Mouse (Mus musculus) ES-E14 (cell line): ENCODE results near the gene Ephb1. TPM values are rescaled to one million over a fixed set of nuclear protein-coding genes. Genes with fewer than 3 reads are reported as not detected.
A peak's percentile ranks its signal among the peaks of the same experiment; 100 is the strongest.

Source experiments
- DNase-seq: peaks from one replicate; pipeline ENCODE4 v3.0.0-alpha.2; 2013; ENCODE audit warnings: low read depth, low spot score
- H3K27ac ChIP-seq: 2 replicates; pipeline ENCODE4 v1.5.1; 2012; ENCODE audit warnings: low read depth, mild to moderate bottlenecking, low read length, moderate library complexity, mixed read lengths; ENCODE audit not compliant: poor library complexity, insufficient read depth, severe bottlenecking
- H3K36me3 ChIP-seq: 2 replicates; pipeline ENCODE4 v1.6.1; 2012; ENCODE audit warnings: mild to moderate bottlenecking, low read length, moderate library complexity, mixed read lengths; ENCODE audit not compliant: control insufficient read depth, poor library complexity, insufficient read depth, severe bottlenecking
- H3K4me1 ChIP-seq, 2 experiments: fragments of 150-350 bp in 1 of 2; sonication (generic) in 1 of 2; 2 replicates each; pipeline ENCODE4 v1.6.1; 2012; ENCODE audit warnings: low read length in 2 of 2, mild to moderate bottlenecking in 1 of 2, mixed read lengths in 1 of 2; ENCODE audit not compliant: control insufficient read depth in 2 of 2, insufficient read depth in 2 of 2, poor library complexity in 1 of 2
- H3K4me3 ChIP-seq, 2 experiments: fragments of 150-350 bp in 1 of 2; sonication (generic) in 1 of 2; 2 replicates each; pipeline ENCODE4 v1.5.1; 2012; ENCODE audit warnings: low read length in 2 of 2, low read depth in 1 of 2, mild to moderate bottlenecking in 1 of 2, mixed read lengths in 1 of 2; ENCODE audit not compliant: insufficient read depth in 1 of 2, poor library complexity in 1 of 2, severe bottlenecking in 1 of 2
- H3K9ac ChIP-seq: 2 replicates; pipeline ENCODE4 v1.6.1; 2012; ENCODE audit warnings: low read depth, mild to moderate bottlenecking, low read length, mixed read lengths; ENCODE audit not compliant: poor library complexity, insufficient read depth, severe bottlenecking
- H3K9me3 ChIP-seq: fragments of 150-350 bp; sonication (generic); 2 replicates; pipeline ENCODE4 v1.6.1; 2012; ENCODE audit warnings: low read depth, mild to moderate bottlenecking, low read length; ENCODE audit not compliant: control insufficient read depth, insufficient read depth
- CHD2 ChIP-seq: IDR thresholded peaks from 2 replicates; pipeline ENCODE4 v1.6.1; 2014; ENCODE audit warnings: mild to moderate bottlenecking, low read depth, low read length, inconsistent platforms
- HCFC1 ChIP-seq: IDR thresholded peaks from 2 replicates; pipeline ENCODE4 v1.6.1; 2012; ENCODE audit warnings: low read length, inconsistent platforms, borderline replicate concordance; ENCODE audit not compliant: insufficient read depth
- MAFK ChIP-seq: IDR thresholded peaks from 2 replicates; pipeline ENCODE4 v1.6.1; 2014; ENCODE audit warnings: mild to moderate bottlenecking, low read depth, low read length, inconsistent platforms; ENCODE audit not compliant: insufficient read depth
- ZC3H11A ChIP-seq: IDR thresholded peaks from 2 replicates; pipeline ENCODE4 v1.6.1; 2012; ENCODE audit warnings: low read depth, mild to moderate bottlenecking, inconsistent platforms, low read length, borderline replicate concordance
- ZNF384 ChIP-seq: IDR thresholded peaks from 2 replicates; pipeline ENCODE4 v1.6.1; 2012; ENCODE audit warnings: low read depth, low read length, inconsistent platforms
- in situ Hi-C, 2 experiments: fragments of 600-800 bp; cut with MboI; formaldehyde crosslinking; loops; one replicate each; pipeline ENCODE4 v1.15.1; 2025; ENCODE audit warnings: low sequenced_read_pairs in 2 of 2, inconsistent platforms in 1 of 2; ENCODE audit not compliant: unreplicated experiment in 2 of 2
- total RNA-seq: library from RNA; depleted of rRNA; stranded (reverse); fragments of 300-350 nt; gene quantifications from 2 replicates; pipeline ENCODE4 v1.2.3, GENCODE M21; 2012

Ephb1 gene
- total RNA-seq, 1 experiment = 0.27 TPM

GRCm38 (mm10) chr9:102309278-102309677 is 45.2 kb downstream of the Ephb1 start:
- Histone ChIP-seq H3K36me3 (no peaks in the 10 kb centered on the region), H3K4me1 (no peaks in the 10 kb centered on the region), H3K9me3 (no peaks in the 10 kb centered on the region), H3K9ac (no peak overlapping the region), H3K4me3 (no peak overlapping the region), H3K27ac (no peak overlapping the region)
- in situ Hi-C loops = no loop called here
- DNase-seq = no peak
- no peak for TF ChIP-seq MAFK
- no peak for TF ChIP-seq HCFC1
- TF ChIP-seq CHD2 = no peak
- no peak for TF ChIP-seq ZC3H11A
- no peak for TF ChIP-seq ZNF384

- H3K36me3 ChIP-seq = no peaks in the 10 kb centered on the region
- no peaks in the 10 kb centered on the region for H3K9me3 ChIP-seq
- H3K4me1 ChIP-seq = no peaks in the 10 kb centered on the region
- no peak overlapping the region for H3K27ac ChIP-seq
- TF ChIP-seq ZNF384 (no peak), ZC3H11A (no peak), HCFC1 (no peak), MAFK (no peak), CHD2 (no peak)
- in situ Hi-C loops = no loop called here
- no peak overlapping the region for H3K4me3 ChIP-seq
- no peak overlapping the region for H3K9ac ChIP-seq
- DNase-seq = peak; percentile 4
Measured at GRCm38 (mm10) chr9:102307656-102308055, 46.8 kb downstream of the Ephb1 start.

GRCm38 (mm10) chr9:102306645-102307415 is 47.7 kb downstream of the Ephb1 start:
- TF ChIP-seq ZC3H11A = no peak
- no peak for TF ChIP-seq ZNF384
- TF ChIP-seq HCFC1 = no peak
- no peak for TF ChIP-seq CHD2
- no peak for TF ChIP-seq MAFK
- H3K9me3 ChIP-seq = no peaks in the 10 kb centered on the region
- in situ Hi-C loops = no loop called here
- H3K4me1 ChIP-seq = no peaks in the 10 kb centered on the region
- DNase-seq = no peak
- H3K4me3 ChIP-seq = no peak overlapping the region
- H3K27ac ChIP-seq = no peak overlapping the region
- H3K36me3 ChIP-seq = no peaks in the 10 kb centered on the region
- H3K9ac ChIP-seq = no peak overlapping the region

- in situ Hi-C loops = no loop called here
- Histone ChIP-seq H3K9me3 (no peaks in the 10 kb centered on the region), H3K4me3 (no peak overlapping the region), H3K36me3 (no peaks in the 10 kb centered on the region), H3K4me1 (no peaks in the 10 kb centered on the region), H3K9ac (no peak overlapping the region), H3K27ac (no peak overlapping the region)
- no peak for DNase-seq
- no peak for TF ChIP-seq HCFC1
- TF ChIP-seq CHD2 = no peak
- no peak for TF ChIP-seq ZC3H11A
- TF ChIP-seq MAFK = no peak
- TF ChIP-seq ZNF384 = no peak
Measured at GRCm38 (mm10) chr9:102305432-102306100, 48.9 kb downstream of the Ephb1 start.

- Histone ChIP-seq H3K36me3 (no peaks in the 10 kb centered on the region), H3K27ac (no peak overlapping the region), H3K4me3 (no peak overlapping the region), H3K9me3 (no peaks in the 10 kb centered on the region), H3K4me1 (no peaks in the 10 kb centered on the region), H3K9ac (no peak overlapping the region)
- TF ChIP-seq ZNF384 (no peak), CHD2 (no peak), HCFC1 (no peak), MAFK (no peak), ZC3H11A (no peak)
- DNase-seq = no peak
- in situ Hi-C loops = no loop called here
Measured at GRCm38 (mm10) chr9:102304796-102305195, 49.7 kb downstream of the Ephb1 start.
